Mouse (Mus musculus) stomach, embryonic 16.5 days (tissue): ENCODE results near the gene Tmc7. TPM values are rescaled to one million over a fixed set of nuclear protein-coding genes. Genes with fewer than 3 reads are reported as not detected.

Experiments
- ATAC-seq: fragments of 200-750 bp; cut with Nextera tagmentation; 2 replicates; pipeline ENCODE4 v1.8.0; 2017; ENCODE audit warnings: moderate number of reproducible peaks, moderate TSS enrichment; ENCODE audit not compliant: insufficient read depth, low FRiP score
- H3K27ac ChIP-seq: fragments of 300-500 bp; sonication (generic); 2 replicates; pipeline ENCODE4 v1.5.1; 2014; ENCODE audit warnings: low read length
- H3K27me3 ChIP-seq: fragments of 300-500 bp; sonication (generic); 2 replicates; pipeline ENCODE4 v1.6.1; 2014; ENCODE audit warnings: low read length, control low read depth, mixed read lengths; ENCODE audit not compliant: control insufficient read depth, insufficient read depth
- H3K36me3 ChIP-seq: fragments of 300-500 bp; sonication (generic); 2 replicates; pipeline ENCODE4 v1.6.1; 2014; ENCODE audit warnings: low read length; ENCODE audit not compliant: control insufficient read depth, insufficient read depth
- H3K4me1 ChIP-seq: fragments of 300-500 bp; sonication (generic); 2 replicates; pipeline ENCODE4 v1.6.1; 2014; ENCODE audit warnings: low read length, control low read depth, mixed read lengths; ENCODE audit not compliant: control insufficient read depth, insufficient read depth
- H3K4me2 ChIP-seq: fragments of 300-500 bp; sonication (generic); 2 replicates; pipeline ENCODE4 v1.6.1; 2014; ENCODE audit warnings: low read depth, low read length, mixed read lengths
- H3K4me3 ChIP-seq: fragments of 300-500 bp; sonication (generic); replicated peaks from 2 replicates; pipeline ENCODE4 v1.5.1; 2014; ENCODE audit warnings: mild to moderate bottlenecking, low read length
- H3K9ac ChIP-seq: fragments of 300-500 bp; sonication (generic); 2 replicates; pipeline ENCODE4 v1.6.1; 2014; ENCODE audit warnings: low read length
- H3K9me3 ChIP-seq: fragments of 300-500 bp; sonication (generic); replicated peaks from 2 replicates; pipeline ENCODE4 v1.6.1; 2016; ENCODE audit warnings: low read length, control low read depth; ENCODE audit not compliant: control insufficient read depth
- WGBS: fragments of 180-500 bp; shearing (Covaris S2); extraction: QIAGEN DNeasy Blood & Tissue Kit; methylation state at CpG from one replicate; pipeline ENCODE4 v1.1.7; 2014; 5-methylcytosine and 5-hydroxymethylcytosine counted together
- polyA plus RNA-seq: library from polyadenylated mRNA; unstranded; fragments of >200 nt; fragmentation: Nextera tagmentation; extraction: Ambion mirVana; gene quantifications from 2 replicates; pipeline ENCODE4 v1.2.1, GENCODE M21; 2015

Tmc7 gene
- polyA plus RNA-seq, 1 experiment from 2014 or later, result 13.1 TPM

- peak overlapping the region; percentile 88 for H3K9ac ChIP-seq
- WGBS, result under 1% methylated on average over 36 of the region's 36 CpGs
- peak overlapping the region; percentile 95 for H3K27ac ChIP-seq
- peak overlapping the region; percentile 70 for H3K4me2 ChIP-seq
- no peaks in the 10 kb centered on the region for H3K9me3 ChIP-seq
- H3K36me3 ChIP-seq, result no peaks in the 10 kb centered on the region
- no peaks in the 10 kb centered on the region for H3K27me3 ChIP-seq
- peaks cover 5% of the 10 kb centered on the region for H3K4me1 ChIP-seq
- peak; percentile 92 for ATAC-seq
- peak overlapping the region; percentile 75 for H3K4me3 ChIP-seq
These were observed 51.9 kb downstream of the Tmc7 start for GRCm38 (mm10) chr7:118532519-118533177.

- WGBS, result 84% methylated on average over 4 of the region's 4 CpGs
- H3K4me1 ChIP-seq, result no peaks in the 10 kb centered on the region; the same call in 1 of the 2 replicates
- no peak overlapping the region for H3K9ac ChIP-seq
- no peak overlapping the region for H3K4me2 ChIP-seq
- H3K4me3 ChIP-seq, result no peak overlapping the region
- ATAC-seq, result no peak
- H3K9me3 ChIP-seq, result no peaks in the 10 kb centered on the region
- H3K27ac ChIP-seq, result no peak overlapping the region
- H3K27me3 ChIP-seq, result no peaks in the 10 kb centered on the region
- H3K36me3 ChIP-seq, result no peaks in the 10 kb centered on the region; the same call in 1 of the 2 replicates
These were observed 57.6 kb downstream of the Tmc7 start for GRCm38 (mm10) chr7:118526967-118527366.

DNA sequence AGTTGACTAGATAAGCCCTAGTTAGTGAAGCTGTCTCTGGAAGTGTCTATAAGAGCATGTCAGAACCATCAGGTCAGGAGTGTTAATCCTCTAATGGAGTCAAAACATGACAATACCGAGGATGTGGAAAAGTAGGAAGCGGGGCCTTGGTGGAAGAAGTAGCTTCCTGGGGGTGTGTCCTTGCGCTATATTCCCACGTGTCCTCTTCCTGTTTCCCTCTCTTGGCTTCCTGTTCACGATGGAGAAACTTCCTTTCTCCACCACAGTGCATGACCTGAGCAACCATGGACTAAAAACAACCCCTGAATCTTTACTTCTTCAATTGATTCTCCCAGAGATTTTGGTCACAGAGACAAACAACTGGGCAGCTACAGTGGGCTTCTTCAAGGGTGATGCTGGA is 62.5 kb downstream of the Tmc7 start:
- H3K9ac ChIP-seq, result peak overlapping the region; percentile 9; the same call in 1 of the 2 replicates
- no peak for ATAC-seq
- H3K27me3 ChIP-seq, result no peaks in the 10 kb centered on the region
- H3K4me1 ChIP-seq, result peaks cover 3% of the 10 kb centered on the region; the same call in 1 of the 2 replicates
- no peak overlapping the region for H3K27ac ChIP-seq
- H3K9me3 ChIP-seq, result no peaks in the 10 kb centered on the region
- H3K4me3 ChIP-seq, result no peak overlapping the region
- 68% methylated on average over 5 of the region's 5 CpGs for WGBS
- no peak overlapping the region for H3K4me2 ChIP-seq
- H3K36me3 ChIP-seq, result no peaks in the 10 kb centered on the region; the same call in 1 of the 2 replicates

GRCm38 (mm10) chr7:118519661-118520060 is 64.9 kb downstream of the Tmc7 start:
- Histone ChIP-seq H3K4me1 (peaks cover 3% of the 10 kb centered on the region; the same call in 1 of the 2 replicates), H3K4me3 (no peak overlapping the region), H3K27me3 (no peaks in the 10 kb centered on the region), H3K9ac (no peak overlapping the region), H3K9me3 (no peaks in the 10 kb centered on the region), H3K36me3 (no peaks in the 10 kb centered on the region), H3K4me2 (no peak overlapping the region), H3K27ac (no peak overlapping the region)
- WGBS, result 64% methylated on average over 8 of the region's 8 CpGs
- no peak for ATAC-seq

DNA sequence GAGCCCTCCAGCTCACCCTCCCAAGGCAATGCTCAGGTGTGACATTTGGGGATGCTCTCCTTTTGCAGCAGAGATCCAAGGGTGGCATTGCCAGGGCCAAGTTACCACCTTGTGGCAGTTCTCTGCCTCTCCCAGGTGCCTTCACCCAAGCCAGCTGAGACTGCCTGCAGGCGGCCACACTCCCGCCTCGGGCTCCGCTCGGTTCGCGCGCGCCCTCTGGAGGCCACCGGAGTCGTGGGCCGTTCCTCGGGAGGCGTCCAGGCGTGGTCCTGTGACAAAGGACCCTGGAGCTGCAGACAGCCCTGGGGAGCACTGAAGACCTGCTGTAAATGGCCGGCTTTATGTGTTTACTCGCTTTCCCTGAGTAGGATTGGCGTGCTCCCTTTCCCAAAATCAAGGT is 65.8 kb downstream of the Tmc7 start:
- Histone ChIP-seq H3K9me3 (no peaks in the 10 kb centered on the region), H3K27me3 (no peaks in the 10 kb centered on the region), H3K27ac (no peak overlapping the region), H3K36me3 (no peaks in the 10 kb centered on the region), H3K4me2 (no peak overlapping the region), H3K4me1 (peaks cover 3% of the 10 kb centered on the region; the same call in 1 of the 2 replicates), H3K9ac (no peak overlapping the region), H3K4me3 (no peak overlapping the region)
- 1% methylated on average over 18 of the region's 18 CpGs for WGBS
- peak; percentile 88 for ATAC-seq

DNA sequence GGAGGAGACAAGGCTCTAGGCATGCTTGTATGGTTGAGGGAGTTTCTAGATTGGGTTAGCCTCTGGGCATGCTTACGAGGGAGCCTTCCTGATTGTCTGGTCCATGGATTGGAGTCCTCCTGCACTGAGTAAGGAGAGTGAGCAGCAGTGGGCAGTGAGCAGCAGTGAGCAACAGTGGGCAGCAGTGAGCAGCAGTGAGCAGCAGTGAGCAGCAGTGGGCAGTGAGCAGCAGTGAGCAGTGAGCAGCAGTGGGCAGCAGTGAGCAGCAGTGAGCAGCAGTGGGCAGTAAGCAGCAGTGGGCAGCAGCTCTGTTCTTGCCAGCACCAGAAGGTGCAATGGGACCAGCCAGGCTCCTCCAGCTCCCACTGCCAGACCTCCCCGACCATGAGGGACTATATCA is 66.7 kb downstream of the Tmc7 start:
- peak; percentile 41; the same call in 1 of the 2 replicates for ATAC-seq
- WGBS, result 62% methylated on average over 2 of the region's 2 CpGs
- H3K9me3 ChIP-seq, result no peaks in the 10 kb centered on the region
- no peak overlapping the region for H3K4me3 ChIP-seq
- H3K27ac ChIP-seq, result no peak overlapping the region
- H3K36me3 ChIP-seq, result no peaks in the 10 kb centered on the region
- no peak overlapping the region for H3K9ac ChIP-seq
- no peak overlapping the region for H3K4me2 ChIP-seq
- no peaks in the 10 kb centered on the region for H3K27me3 ChIP-seq
- peaks cover 3% of the 10 kb centered on the region; the same call in 1 of the 2 replicates for H3K4me1 ChIP-seq

DNA sequence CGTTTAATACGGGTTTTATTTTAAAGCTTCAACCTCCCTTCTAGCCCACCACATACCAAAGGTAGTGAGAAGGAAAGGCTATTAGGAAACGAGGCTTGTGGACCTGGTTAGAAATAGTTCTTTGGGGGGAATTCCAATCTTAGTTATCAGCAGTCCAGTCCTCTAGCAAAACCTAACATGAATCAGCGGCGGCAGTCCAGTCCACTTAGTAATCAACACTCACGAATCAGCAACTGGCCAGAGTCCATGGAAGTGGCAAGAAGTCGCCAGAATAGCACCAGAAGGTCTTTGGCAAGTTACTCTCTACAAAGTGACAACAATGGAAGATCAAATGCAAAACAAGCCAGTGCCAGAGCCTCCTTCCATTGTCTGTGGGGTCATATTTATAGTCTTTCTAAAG is 76.0 kb downstream of the Tmc7 start:
- Histone ChIP-seq H3K4me2 (no peak overlapping the region), H3K27me3 (no peaks in the 10 kb centered on the region), H3K27ac (no peak overlapping the region), H3K4me1 (no peaks in the 10 kb centered on the region), H3K4me3 (no peak overlapping the region), H3K36me3 (no peaks in the 10 kb centered on the region), H3K9ac (no peak overlapping the region), H3K9me3 (no peaks in the 10 kb centered on the region)
- 75% methylated on average over 7 of the region's 7 CpGs for WGBS
- no peak for ATAC-seq

GRCm38 (mm10) chr7:118503844-118504243 is 80.7 kb downstream of the Tmc7 start:
- H3K4me3 ChIP-seq, result no peak overlapping the region
- no peaks in the 10 kb centered on the region for H3K36me3 ChIP-seq
- H3K27ac ChIP-seq, result no peak overlapping the region
- no peaks in the 10 kb centered on the region for H3K4me1 ChIP-seq
- H3K9ac ChIP-seq, result no peak overlapping the region
- no peak for ATAC-seq
- no peaks in the 10 kb centered on the region for H3K27me3 ChIP-seq
- 48% methylated on average over 4 of the region's 4 CpGs for WGBS
- no peak overlapping the region for H3K4me2 ChIP-seq
- no peaks in the 10 kb centered on the region for H3K9me3 ChIP-seq

DNA sequence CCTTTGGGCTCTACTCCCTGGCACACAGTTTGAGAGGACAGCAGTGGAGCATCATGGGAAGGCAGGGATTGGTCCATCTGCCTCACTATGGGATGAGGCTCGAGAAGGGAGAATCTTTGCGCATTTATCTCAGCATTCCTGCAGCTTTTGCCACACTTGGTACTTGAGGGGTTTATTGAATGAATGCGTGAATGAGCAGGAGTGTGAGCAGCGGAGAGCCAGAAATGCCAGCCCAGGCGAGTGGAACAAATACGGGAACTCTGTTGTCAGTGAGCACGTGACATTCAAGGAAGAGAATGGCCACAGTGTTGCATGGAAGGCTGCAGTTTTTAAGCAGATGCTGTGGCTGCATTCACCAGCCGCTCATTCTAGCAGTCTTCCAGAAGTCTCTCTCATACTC is 82.2 kb downstream of the Tmc7 start:
- H3K9ac ChIP-seq, result no peak overlapping the region
- H3K36me3 ChIP-seq, result no peaks in the 10 kb centered on the region
- no peak overlapping the region for H3K4me2 ChIP-seq
- no peaks in the 10 kb centered on the region for H3K4me1 ChIP-seq
- no peak overlapping the region for H3K4me3 ChIP-seq
- WGBS, result 78% methylated on average over 8 of the region's 8 CpGs
- no peaks in the 10 kb centered on the region for H3K9me3 ChIP-seq
- H3K27me3 ChIP-seq, result no peaks in the 10 kb centered on the region
- no peak for ATAC-seq
- no peak overlapping the region for H3K27ac ChIP-seq
